Mouse (Mus musculus) kidney, adult 2 months (tissue): ENCODE measurements around the gene Fbxo47.

Experiments
- CTCF ChIP-seq: fragments of 200-500 bp; conservative IDR thresholded peaks from 2 replicates; pipeline ENCODE4 v1.5.1; 2011; ENCODE audit warnings: low read depth, mild to moderate bottlenecking, control low read depth, low read length, moderate library complexity, mixed read lengths; ENCODE audit not compliant: insufficient read depth, insufficient read length
- POLR2A ChIP-seq: fragments of 200-500 bp; IDR thresholded peaks from one replicate; pipeline ENCODE4 v1.6.1; 2011; ENCODE audit warnings: low read depth, low read length, control low read depth

- no peak for TF ChIP-seq CTCF
- no peak for TF ChIP-seq POLR2A
Measured at GRCm38 (mm10) chr11:97808621-97809234, 75.2 kb downstream of the Fbxo47 start.
